Mouse (Mus musculus) macrophage (primary cell): ENCODE measurements around the gene H2-M5. TPM values are rescaled to one million over a fixed set of nuclear protein-coding genes. Genes with fewer than 3 reads are reported as not detected.

Experiments used
- H3K27ac ChIP-seq: fragments of 350-480 bp; formaldehyde crosslinking; 2 replicates; pipeline ENCODE4 v1.9.0; 2021
- H3K36me3 ChIP-seq: fragments of 350-480 bp; formaldehyde crosslinking; 2 replicates; pipeline ENCODE4 v1.9.0; 2021; ENCODE audit errors: inconsistent target
- H3K4me3 ChIP-seq: fragments of 350-480 bp; formaldehyde crosslinking; 2 replicates; pipeline ENCODE4 v1.9.0; 2021; ENCODE audit errors: inconsistent target
- H3K79me2 ChIP-seq: fragments of 350-480 bp; formaldehyde crosslinking; 2 replicates; pipeline ENCODE4 v1.9.0; 2021; ENCODE audit errors: inconsistent target
- WGBS: methylation state at CpG from one replicate; pipeline ENCODE4 v1.1.7; 2026; ENCODE audit warnings: inconsistent platforms; ENCODE audit not compliant: missing documents; 5-methylcytosine and 5-hydroxymethylcytosine counted together
- polyA plus RNA-seq: library from polyadenylated mRNA; stranded (reverse); fragments of 250-400 nt; gene quantifications from 3 replicates; pipeline ENCODE4 v1.2.4, GENCODE M21; 2018; ENCODE audit warnings: inconsistent platforms

The H2-M5 gene
- polyA plus RNA-seq, 1 experiment from 2014 or later, result not detected

DNA sequence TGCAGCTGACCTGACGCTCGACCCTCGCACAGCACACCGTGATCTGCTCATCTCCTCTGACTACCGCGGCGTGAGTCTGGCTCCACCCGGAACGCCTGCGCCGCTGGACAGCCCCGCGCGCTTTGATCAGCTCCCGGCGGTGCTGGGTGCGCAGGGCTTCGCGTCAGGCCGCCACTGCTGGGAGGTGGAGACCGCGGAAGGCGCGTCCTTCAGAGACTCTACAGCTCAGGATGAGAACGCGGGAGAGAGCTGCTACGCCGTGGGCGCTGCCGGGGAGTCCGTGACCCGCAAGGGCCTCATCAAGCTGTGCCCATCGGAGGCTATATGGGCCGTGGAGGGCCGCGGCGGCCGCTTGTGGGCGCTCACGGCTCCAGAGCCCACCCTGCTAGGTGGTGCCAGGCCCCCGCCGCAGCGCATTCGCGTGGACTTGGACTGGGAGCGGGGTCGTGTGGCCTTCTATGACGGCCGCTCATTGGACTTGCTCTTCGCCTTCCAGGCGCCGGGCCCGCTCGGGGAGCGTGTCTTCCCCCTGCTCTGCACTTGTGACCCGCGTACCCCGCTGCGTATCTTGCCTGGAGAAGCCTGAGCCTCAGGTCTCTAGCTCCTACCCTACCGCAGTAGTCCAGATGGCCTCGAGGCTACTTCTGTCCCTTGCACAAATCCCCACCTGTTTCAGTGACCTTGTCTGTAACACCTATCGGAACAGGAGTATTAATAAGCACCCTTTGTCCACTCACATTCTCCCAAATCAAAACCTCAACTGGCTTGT is 42.1 kb downstream of the H2-M5 start:
- H3K27ac ChIP-seq, result no peak overlapping the region
- 3% methylated on average over 62 of the region's 62 CpGs for WGBS

DNA sequence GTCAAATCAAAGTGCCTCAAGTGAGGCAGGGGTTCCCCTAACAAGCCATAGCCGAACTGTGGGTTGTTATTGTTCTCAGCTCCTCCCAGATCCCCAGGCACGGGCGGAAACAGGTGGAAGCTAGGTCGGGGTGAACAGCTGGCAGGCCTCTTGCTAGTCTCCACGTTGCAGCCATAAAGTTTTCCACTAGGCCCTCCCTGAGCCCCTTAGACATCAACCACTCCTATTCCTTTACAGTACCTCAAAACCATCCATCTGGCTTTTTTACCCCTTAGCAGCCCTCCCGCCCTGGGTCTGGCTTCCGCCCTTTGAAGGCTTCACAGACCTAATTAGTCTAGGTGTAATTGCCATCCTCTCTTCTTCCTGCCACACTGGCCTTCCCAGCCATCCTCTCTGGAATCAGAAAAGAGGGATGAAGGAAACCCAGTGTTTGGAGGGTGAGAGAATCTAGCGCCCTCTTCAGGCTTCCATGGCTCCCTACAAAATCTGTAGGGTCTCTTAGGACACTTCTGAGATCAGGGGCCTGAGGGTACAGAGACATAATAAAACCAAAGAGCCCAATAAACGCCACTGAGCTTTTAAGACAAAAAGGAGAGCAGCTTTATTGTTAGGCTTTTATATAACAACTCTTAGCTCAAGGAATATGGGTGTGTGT is 45.1 kb downstream of the H2-M5 start:
- 28% methylated on average over 9 of the region's 9 CpGs for WGBS
- H3K79me2 ChIP-seq, result no peaks in the 10 kb centered on the region
- no peak overlapping the region for H3K4me3 ChIP-seq
- no peak overlapping the region for H3K27ac ChIP-seq
- peaks cover 6% of the 10 kb centered on the region; the same call in 1 of the 2 replicates for H3K36me3 ChIP-seq

More for the DNA sequence above, 42.1 kb downstream of the H2-M5 start:
- no peak overlapping the region for H3K4me3 ChIP-seq
- peaks cover 12% of the 10 kb centered on the region; the same call in 1 of the 2 replicates for H3K36me3 ChIP-seq
- H3K79me2 ChIP-seq, result peaks cover 15% of the 10 kb centered on the region

GRCm38 (mm10) chr17:36943691-36944090 is 45.6 kb downstream of the H2-M5 start:
- Histone ChIP-seq H3K36me3 (peaks cover under 1% of the 10 kb centered on the region; the same call in 1 of the 2 replicates), H3K4me3 (no peak overlapping the region), H3K79me2 (no peaks in the 10 kb centered on the region), H3K27ac (no peak overlapping the region)
- 20% methylated on average over 5 of the region's 5 CpGs for WGBS

- no peaks in the 10 kb centered on the region for H3K79me2 ChIP-seq
- 1% methylated on average over 59 of the region's 59 CpGs for WGBS
- no peak within 1 kb of the TSS for H3K27ac ChIP-seq
- H3K4me3 ChIP-seq, result no peak within 1 kb of the TSS
- H3K36me3 ChIP-seq, result no peaks in the 10 kb centered on the region
Measured at GRCm38 (mm10) chr17:36942791-36943471, 46.4 kb downstream of the H2-M5 start, which contains the start of gene Rnf39. TSS of gene Rnf39 (plus strand) at chr17:36942918.

DNA sequence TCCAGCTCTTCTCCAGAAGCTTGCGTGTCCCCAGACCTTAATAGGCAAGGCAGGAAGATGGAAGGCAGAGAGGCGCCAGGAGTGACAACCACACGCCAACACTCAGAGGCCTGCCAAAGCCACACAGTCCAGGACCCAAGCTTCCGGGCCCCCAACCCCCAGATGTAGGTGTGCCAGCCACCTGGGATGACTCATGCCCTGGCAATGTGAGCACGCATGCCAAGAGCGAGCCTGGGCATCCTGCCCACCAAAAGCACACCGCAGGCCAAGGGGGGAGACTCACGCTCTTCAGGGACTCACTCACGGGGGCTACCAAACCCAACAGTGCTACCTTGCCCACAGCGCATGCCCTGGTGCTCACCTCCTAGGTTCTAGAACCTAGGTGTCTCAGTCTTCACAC is 46.9 kb downstream of the H2-M5 start:
- WGBS, result under 1% methylated on average over 10 of the region's 10 CpGs
- Histone ChIP-seq H3K36me3 (no peaks in the 10 kb centered on the region), H3K79me2 (no peaks in the 10 kb centered on the region), H3K27ac (no peak overlapping the region), H3K4me3 (no peak overlapping the region)

DNA sequence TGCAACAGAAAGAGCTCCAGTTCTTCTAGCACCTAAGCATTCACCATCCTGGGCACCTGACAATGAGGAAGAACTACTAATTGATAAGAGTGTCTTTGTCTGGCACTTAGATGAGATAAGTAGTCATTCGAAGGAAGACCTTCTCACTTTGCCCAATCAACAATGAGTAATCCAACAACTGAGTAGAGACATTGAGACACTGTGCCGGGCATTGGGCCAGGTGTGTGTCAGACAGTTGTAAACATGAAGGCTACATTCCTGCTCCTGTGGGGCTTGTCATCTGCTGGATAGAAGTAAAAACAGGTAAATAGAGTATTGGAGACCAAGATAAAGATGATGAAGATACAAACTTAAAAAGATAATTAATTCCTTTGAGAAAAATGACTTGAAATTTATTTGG is 51.3 kb downstream of the H2-M5 start:
- WGBS, result 94% methylated on average over 2 of the region's 2 CpGs
- no peaks in the 10 kb centered on the region for H3K79me2 ChIP-seq
- no peak overlapping the region for H3K4me3 ChIP-seq
- no peak overlapping the region for H3K27ac ChIP-seq
- H3K36me3 ChIP-seq, result no peaks in the 10 kb centered on the region

Other genes with a start within 250 kb of the H2-M5 start
- not detected in 3 replicates for gene H2-M10.5, start 216.6 kb downstream of the H2-M5 start, polyA plus RNA-seq
- gene H2-M10.6, start 177.4 kb downstream of the H2-M5 start, polyA plus RNA-seq, result not detected in 3 replicates
- 38.3 to 72.2 TPM (median 56.6 TPM) in 3 replicates for gene Trim26, start 152.4 kb downstream of the H2-M5 start, polyA plus RNA-seq
- not detected in 3 replicates for gene Trim15, start 122.3 kb downstream of the H2-M5 start, polyA plus RNA-seq
- gene Trim10, start 120.0 kb downstream of the H2-M5 start, polyA plus RNA-seq, result not detected in 3 replicates
- gene Trim40, start 99.4 kb downstream of the H2-M5 start, polyA plus RNA-seq, result not detected in 3 replicates
- gene Trim31, start 91.4 kb downstream of the H2-M5 start, polyA plus RNA-seq, result not detected in 3 replicates
- gene Rnf39, start 46.6 kb downstream of the H2-M5 start, polyA plus RNA-seq, result not detected in 3 replicates
- 42.9 to 61.6 TPM (median 57.7 TPM) in 3 replicates for gene Ppp1r11, start 37.8 kb downstream of the H2-M5 start, polyA plus RNA-seq
- 17.7 to 36.4 TPM (median 32.4 TPM) in 3 replicates for gene Znrd1, start 31.0 kb downstream of the H2-M5 start, polyA plus RNA-seq
- gene Znrd1as, start 30.9 kb downstream of the H2-M5 start, polyA plus RNA-seq, result 5.5 to 12.4 TPM (median 5.9 TPM) in 3 replicates
- gene 2410137M14Rik, start 8.3 kb downstream of the H2-M5 start, polyA plus RNA-seq, result not detected in 3 replicates
- not detected in 3 replicates for gene Zfp57, start 11.6 kb upstream of the H2-M5 start, polyA plus RNA-seq
- gene Mog, start 33.9 kb upstream of the H2-M5 start, polyA plus RNA-seq, result not detected in 3 replicates
- gene Gabbr1, start 56.4 kb upstream of the H2-M5 start, polyA plus RNA-seq, result 0.44 to 0.87 TPM (median 0.59 TPM) in 3 replicates
- not detected in 3 replicates for gene Olfr90, start 99.0 kb upstream of the H2-M5 start, polyA plus RNA-seq
- not detected in 3 replicates for gene Olfr91, start 108.7 kb upstream of the H2-M5 start, polyA plus RNA-seq
- not detected in 3 replicates for gene Olfr92, start 130.6 kb upstream of the H2-M5 start, polyA plus RNA-seq
- not detected in 3 replicates for gene Olfr93, start 172.0 kb upstream of the H2-M5 start, polyA plus RNA-seq
- not detected in 3 replicates for gene Ubd, start 204.4 kb upstream of the H2-M5 start, polyA plus RNA-seq
- not detected in 3 replicates for gene Olfr94, start 211.5 kb upstream of the H2-M5 start, polyA plus RNA-seq
- gene Olfr95, start 223.6 kb upstream of the H2-M5 start, polyA plus RNA-seq, result not detected in 3 replicates
- not detected in 3 replicates for gene Olfr96, start 230.6 kb upstream of the H2-M5 start, polyA plus RNA-seq
- gene Olfr97, start 247.8 kb upstream of the H2-M5 start, polyA plus RNA-seq, result not detected in 3 replicates